Mouse (Mus musculus) embryonic facial prominence, embryonic 14.5 days (tissue): ENCODE results near the gene Mrpl4. TPM values are rescaled to one million over a fixed set of nuclear protein-coding genes. Genes with fewer than 3 reads are reported as not detected.
"Not testable (repeated sequence)": the region's sequence is repeated elsewhere in the genome, so short reads cannot be mapped to it uniquely, and the experiment has no call there.

Experiments
- ATAC-seq: fragments of 200-750 bp; cut with Nextera tagmentation; 2 replicates; pipeline ENCODE4 v1.8.0; 2017; ENCODE audit warnings: low read depth, moderate number of reproducible peaks, moderate TSS enrichment
- DNase-seq: peaks from one replicate; pipeline ENCODE4 v3.0.0-alpha.2; 2015; ENCODE audit warnings: low spot score
- H3K27ac ChIP-seq: fragments of 300-500 bp; sonication (generic); replicated peaks from 2 replicates; pipeline ENCODE4 v1.5.1; 2014; ENCODE audit warnings: low read depth, mild to moderate bottlenecking, low read length, moderate library complexity
- H3K27me3 ChIP-seq: fragments of 300-500 bp; sonication (generic); replicated peaks from 2 replicates; pipeline ENCODE4 v1.6.1; 2014; ENCODE audit warnings: low read length; ENCODE audit not compliant: control insufficient read depth, insufficient read depth
- H3K36me3 ChIP-seq: fragments of 300-500 bp; sonication (generic); 2 replicates; pipeline ENCODE4 v1.6.1; 2014; ENCODE audit warnings: low read length, mixed read lengths; ENCODE audit not compliant: control insufficient read depth, insufficient read depth
- H3K4me1 ChIP-seq: fragments of 300-500 bp; sonication (generic); 2 replicates; pipeline ENCODE4 v1.6.1; 2014; ENCODE audit warnings: antibody characterized with exemption, low read length; ENCODE audit not compliant: control insufficient read depth, insufficient read depth
- H3K4me2 ChIP-seq: fragments of 300-500 bp; sonication (generic); 2 replicates; pipeline ENCODE4 v1.6.1; 2014; ENCODE audit warnings: low read depth, mild to moderate bottlenecking, low read length, moderate library complexity, mixed read lengths
- H3K4me3 ChIP-seq: fragments of 300-500 bp; sonication (generic); 2 replicates; pipeline ENCODE4 v1.5.1; 2014; ENCODE audit warnings: low read depth, mild to moderate bottlenecking, low read length
- H3K9ac ChIP-seq: fragments of 300-500 bp; sonication (generic); 2 replicates; pipeline ENCODE4 v1.6.1; 2014; ENCODE audit warnings: low read depth, mild to moderate bottlenecking, low read length, moderate library complexity, mixed read lengths
- H3K9me3 ChIP-seq: fragments of 300-500 bp; sonication (generic); 2 replicates; pipeline ENCODE4 v1.6.1; 2016; ENCODE audit warnings: low read length; ENCODE audit not compliant: control insufficient read depth
- WGBS: fragments of 180-500 bp; shearing (Covaris S2); extraction: QIAGEN DNeasy Blood & Tissue Kit; methylation state at CpG from one replicate; pipeline ENCODE4 v1.1.7; 2014; 5-methylcytosine and 5-hydroxymethylcytosine counted together
- polyA plus RNA-seq: library from polyadenylated mRNA; unstranded; fragments of >200 nt; fragmentation: Nextera tagmentation; extraction: Ambion mirVana; gene quantifications from 2 replicates; pipeline ENCODE4 v1.2.1, GENCODE M21; 2014

Mrpl4 gene
- polyA plus RNA-seq, 1 experiment from 2014 or later = 110 TPM

DNA sequence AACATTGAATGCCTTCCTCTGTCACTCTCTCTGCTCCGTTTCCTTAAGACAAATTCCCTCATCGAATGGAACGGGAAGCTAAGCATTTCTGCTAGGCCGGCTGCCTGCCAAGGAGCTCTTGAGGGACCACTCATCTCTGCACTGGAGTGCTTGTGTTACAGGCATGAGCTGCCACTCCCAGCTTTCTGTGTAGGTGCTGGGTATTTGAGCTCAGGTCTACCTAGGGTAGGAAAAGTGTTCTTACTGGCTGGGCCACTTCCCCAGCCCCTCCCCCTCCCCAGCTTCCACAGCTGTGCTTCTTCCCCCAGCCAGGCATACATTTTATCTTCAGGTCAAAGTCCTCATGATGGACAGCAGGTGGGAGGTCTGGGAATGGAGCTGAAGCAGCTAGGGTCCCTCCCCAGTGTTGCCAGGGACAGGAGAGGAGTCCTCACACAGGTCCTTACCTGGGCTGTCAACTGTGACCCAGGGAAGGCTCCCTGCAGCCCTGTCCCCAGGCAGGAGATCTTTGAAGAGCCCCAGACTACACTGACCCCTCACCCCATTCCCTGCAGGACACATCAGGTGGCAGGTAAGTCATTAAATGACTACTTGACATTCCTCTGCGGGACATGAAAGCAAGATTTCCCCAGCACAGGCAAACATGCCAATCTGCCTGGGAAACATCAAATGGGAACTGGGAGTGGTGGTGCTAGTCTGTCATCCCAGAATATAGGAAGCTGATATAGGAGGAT is 9.2 kb upstream of the Mrpl4 start:
- no peaks in the 10 kb centered on the region for H3K27me3 ChIP-seq
- no peak overlapping the region for H3K4me2 ChIP-seq
- no peak overlapping the region; the same call in 1 of the 2 replicates for H3K27ac ChIP-seq
- WGBS = 30% methylated on average over 5 of the region's 5 CpGs
- DNase-seq (peak; percentile 61), ATAC-seq (peak; percentile 39; the same call in 1 of the 2 replicates)
- no peaks in the 10 kb centered on the region for H3K36me3 ChIP-seq
- H3K9ac ChIP-seq = no peak overlapping the region
- H3K4me1 ChIP-seq = peaks cover 8% of the 10 kb centered on the region
- H3K9me3 ChIP-seq = no peaks in the 10 kb centered on the region
- H3K4me3 ChIP-seq = no peak overlapping the region

GRCm38 (mm10) chr9:20995069-20995468 is 7.5 kb upstream of the Mrpl4 start:
- no peak overlapping the region for H3K9ac ChIP-seq
- DNase-seq (no peak), ATAC-seq (no peak)
- H3K36me3 ChIP-seq = no peaks in the 10 kb centered on the region
- H3K27ac ChIP-seq = no peak overlapping the region
- peaks cover 8% of the 10 kb centered on the region for H3K4me1 ChIP-seq
- no peak overlapping the region for H3K4me3 ChIP-seq
- no peaks in the 10 kb centered on the region for H3K27me3 ChIP-seq
- no peaks in the 10 kb centered on the region for H3K9me3 ChIP-seq
- WGBS = 69% methylated on average over 3 of the region's 3 CpGs
- no peak overlapping the region for H3K4me2 ChIP-seq

DNA sequence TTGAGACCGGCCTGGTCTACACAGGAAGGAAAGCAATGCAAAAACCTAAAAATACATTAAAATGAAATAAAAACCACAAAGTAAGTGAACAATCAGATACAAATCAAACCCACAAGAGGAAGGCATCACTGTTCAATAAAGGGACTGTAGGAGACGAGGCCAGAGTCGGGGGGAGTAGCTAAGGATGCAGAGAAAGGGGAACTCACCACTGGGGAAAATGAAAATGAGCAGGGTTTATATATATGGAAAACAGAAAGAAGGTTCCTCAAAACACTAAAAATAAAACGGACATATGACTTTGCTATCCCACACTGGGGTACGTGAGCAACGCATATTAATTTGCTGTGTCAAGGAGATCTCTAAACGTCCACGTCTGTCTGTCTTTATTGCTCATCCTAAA is 5.5 kb upstream of the Mrpl4 start:
- H3K9ac ChIP-seq = no peak overlapping the region
- WGBS = 86% methylated on average over 8 of the region's 8 CpGs
- no peak overlapping the region for H3K27ac ChIP-seq
- H3K9me3 ChIP-seq = no peaks in the 10 kb centered on the region
- ATAC-seq (no peak), DNase-seq (no peak)
- no peaks in the 10 kb centered on the region; the same call in 1 of the 2 replicates for H3K4me1 ChIP-seq
- no peak overlapping the region for H3K4me2 ChIP-seq
- no peaks in the 10 kb centered on the region for H3K36me3 ChIP-seq
- H3K4me3 ChIP-seq = no peak overlapping the region
- H3K27me3 ChIP-seq = no peaks in the 10 kb centered on the region

GRCm38 (mm10) chr9:20998337-20998736 is 4.2 kb upstream of the Mrpl4 start:
- not testable (repeated sequence) for ATAC-seq, DNase-seq, H3K4me1 ChIP-seq, H3K27ac ChIP-seq, H3K9ac ChIP-seq, H3K4me3 ChIP-seq, H3K27me3 ChIP-seq, H3K9me3 ChIP-seq, H3K4me2 ChIP-seq, H3K36me3 ChIP-seq
- 68% methylated on average over 1 of the region's 1 CpGs for whole genome bisulfite sequencing

DNA sequence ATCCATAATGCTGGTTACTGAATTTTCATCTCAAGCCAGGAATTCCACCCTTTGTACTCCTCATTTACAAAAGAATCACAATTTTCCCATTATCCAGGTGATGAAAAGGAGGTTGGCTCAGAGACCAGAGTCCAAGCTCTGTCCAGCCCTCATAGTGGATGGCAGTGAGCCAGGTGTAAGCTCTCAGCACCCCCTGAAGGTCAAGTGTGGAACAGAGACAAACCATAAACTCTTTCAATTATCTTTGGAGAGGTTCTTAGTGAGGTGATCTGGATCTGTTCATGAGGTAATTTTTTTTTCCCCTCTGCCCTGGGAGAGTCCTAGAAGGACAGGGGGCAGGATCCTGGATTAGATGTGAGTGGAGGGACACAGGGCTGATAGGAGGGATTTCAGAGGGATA is 1.7 kb upstream of the Mrpl4 start:
- no peaks in the 10 kb centered on the region for H3K4me1 ChIP-seq
- no peaks in the 10 kb centered on the region for H3K27me3 ChIP-seq
- H3K27ac ChIP-seq = no peak overlapping the region
- DNase-seq (no peak), ATAC-seq (no peak; the same call in 1 of the 2 replicates)
- peaks cover 12% of the 10 kb centered on the region for H3K36me3 ChIP-seq
- H3K9me3 ChIP-seq = no peaks in the 10 kb centered on the region
- no peak overlapping the region for H3K4me2 ChIP-seq
- H3K9ac ChIP-seq = no peak overlapping the region
- no peak overlapping the region for H3K4me3 ChIP-seq

GRCm38 (mm10) chr9:21001651-21002200 is 812 bp upstream of the Mrpl4 start:
- ATAC-seq (no peak), DNase-seq (no peak)
- no peak overlapping the region for H3K9ac ChIP-seq
- peak overlapping the region; percentile 87 for H3K4me3 ChIP-seq
- no peaks in the 10 kb centered on the region for H3K9me3 ChIP-seq
- H3K36me3 ChIP-seq = peaks cover 20% of the 10 kb centered on the region
- no peak overlapping the region for H3K27ac ChIP-seq
- H3K4me1 ChIP-seq = no peaks in the 10 kb centered on the region
- no peak overlapping the region; the same call in 1 of the 2 replicates for H3K4me2 ChIP-seq
- 58% methylated on average over 6 of the region's 6 CpGs for WGBS
- H3K27me3 ChIP-seq = no peaks in the 10 kb centered on the region

- WGBS = 9% methylated on average over 7 of the region's 7 CpGs
- Histone ChIP-seq H3K4me3 (peak overlapping the region; percentile 87), H3K9me3 (no peaks in the 10 kb centered on the region), H3K36me3 (peaks cover 25% of the 10 kb centered on the region), H3K27me3 (no peaks in the 10 kb centered on the region), H3K4me2 (peak overlapping the region; percentile 78), H3K4me1 (no peaks in the 10 kb centered on the region), H3K27ac (peak overlapping the region; percentile 79), H3K9ac (peak overlapping the region; percentile 87)
- no peak for DNase-seq
- peak; percentile 10 for ATAC-seq
Measured at GRCm38 (mm10) chr9:21002270-21002626, 290 bp upstream of the Mrpl4 start.

DNA sequence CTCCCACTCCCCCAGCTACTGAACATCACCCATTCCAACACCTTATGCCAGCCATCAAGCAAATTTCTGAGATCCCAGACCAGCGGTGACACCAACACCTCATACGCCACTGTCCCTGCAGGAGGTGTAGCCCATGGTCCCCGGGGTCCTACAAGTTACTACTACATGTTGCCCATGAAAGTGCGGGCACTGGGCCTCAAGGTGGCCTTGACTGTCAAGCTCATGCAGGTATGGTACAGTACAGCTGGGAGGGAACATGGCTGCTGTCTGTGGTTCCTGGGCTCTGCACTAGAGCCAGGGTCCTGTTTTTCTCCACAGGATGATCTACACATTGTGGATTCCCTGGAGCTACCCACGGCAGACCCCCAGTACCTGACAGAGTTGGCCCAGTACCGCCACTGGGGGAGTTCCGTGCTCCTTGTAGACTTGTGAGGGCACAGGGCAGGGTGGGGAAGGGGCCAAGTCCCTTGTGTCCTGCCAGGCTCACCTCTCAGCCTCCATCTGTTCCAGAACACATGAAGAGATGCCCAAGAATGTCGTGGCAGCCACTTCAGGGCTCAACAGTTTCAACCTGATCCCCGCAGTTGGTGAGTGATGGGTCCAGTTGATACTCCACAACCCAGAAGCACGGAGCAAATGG is 4.9 kb downstream of the Mrpl4 start:
- no peak overlapping the region for H3K27ac ChIP-seq
- 92% methylated on average over 9 of the region's 10 CpGs for WGBS
- DNase-seq (no peak), ATAC-seq (no peak)
- H3K9me3 ChIP-seq = no peaks in the 10 kb centered on the region
- H3K36me3 ChIP-seq = peaks cover 45% of the 10 kb centered on the region
- H3K4me2 ChIP-seq = no peak overlapping the region
- no peaks in the 10 kb centered on the region for H3K4me1 ChIP-seq
- no peaks in the 10 kb centered on the region for H3K27me3 ChIP-seq
- no peak overlapping the region for H3K9ac ChIP-seq
- no peak overlapping the region for H3K4me3 ChIP-seq
